8 mouse cellular contexts compared by ENCODE assay signal in the genomic region with DNA sequence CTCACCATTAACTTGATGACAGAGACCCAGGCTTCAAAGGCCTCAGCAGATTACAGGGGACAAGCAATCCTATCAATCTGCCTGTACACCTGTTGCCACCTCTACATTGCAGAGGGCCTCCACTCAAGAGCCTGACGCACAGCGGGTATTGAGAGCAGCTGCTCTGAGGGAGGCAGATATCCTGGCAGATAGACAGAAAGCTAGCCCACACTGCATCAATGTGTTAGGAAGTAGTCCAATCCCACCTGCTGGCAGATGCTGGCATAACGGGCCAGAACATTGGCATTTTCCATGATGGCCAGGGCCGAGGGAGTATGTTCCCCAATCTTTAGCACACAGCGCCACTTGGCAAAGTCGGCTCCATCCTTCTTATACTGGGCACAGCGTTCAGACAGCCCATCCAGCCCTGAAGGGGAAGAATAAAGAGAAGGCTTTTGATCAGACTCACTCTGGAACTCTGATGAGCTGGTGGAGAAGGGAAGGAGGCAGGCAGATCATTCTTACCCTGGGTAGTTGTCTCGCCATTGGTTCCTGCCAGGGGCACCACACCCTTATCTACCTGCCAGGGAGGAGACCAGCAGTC. TPM values are rescaled to one million over a fixed set of nuclear protein-coding genes. Genes with fewer than 3 reads are reported as not detected.
A peak's percentile ranks its signal among the peaks of the same experiment; 100 is the strongest.
DNase-seq lines count a peak whose midpoint lies in the region; ATAC-seq and TF ChIP-seq lines count a peak whose summit lies in the region.

No protein-coding gene starts in this region.

- H3K9me3 ChIP-seq in heart, embryonic 12.5 days (replicated peaks) = no peaks in the 10 kb centered on the region
- no peaks in the 10 kb centered on the region for H3K9me3 ChIP-seq in liver, embryonic 11.5 days (ENCODE audit: control insufficient read depth, low read length)
- no peaks in the 10 kb centered on the region for H3K9me3 ChIP-seq in stomach, embryonic 14.5 days (ENCODE audit: control insufficient read depth, low read depth, low read length)

- H3K27me3 ChIP-seq in heart, embryonic 12.5 days (replicated peaks) = no peaks in the 10 kb centered on the region
- no peaks in the 10 kb centered on the region for H3K27me3 ChIP-seq in liver, embryonic 11.5 days (replicated peaks; ENCODE audit: control insufficient read depth, insufficient read depth, low read length)
- no peaks in the 10 kb centered on the region for H3K27me3 ChIP-seq in stomach, embryonic 14.5 days (ENCODE audit: control insufficient read depth, insufficient read depth, low read length)

- no peak for ATAC-seq in heart, embryonic 12.5 days (ENCODE audit: insufficient number of reproducible peaks, low FRiP score)
- no peak for ATAC-seq in liver, embryonic 11.5 days (replicated peaks; ENCODE audit: low FRiP score)
- no peak for ATAC-seq in stomach, embryonic 14.5 days (ENCODE audit: insufficient number of reproducible peaks, insufficient read depth, low FRiP score, low read depth)
- no peak for ATAC-seq in activated CD4-positive, CD25-positive, alpha-beta regulatory T cell, adult 4 months

- no peak for DNase-seq in heart, adult 9 months (ENCODE audit: low spot score in 2 of 2)
- DNase-seq in B cell, adult 2 months = peak; percentile 62 to 66
- DNase-seq in brain, embryonic 14.5 days (ENCODE audit: low read depth) = peak; percentile 37
- peak; percentile 53 for DNase-seq in heart, postnatal 4 days
- DNase-seq in liver, embryonic 11.5 days (ENCODE audit: low spot score) = no peak

- no peak for TF ChIP-seq CTCF in brain, embryonic 14.5 days (IDR thresholded peaks at IDR 0.05; ENCODE audit: borderline replicate concordance, extremely low read depth, insufficient read depth, insufficient read length)

- peak overlapping the region; percentile 94 for H3K4me2 ChIP-seq in heart, embryonic 12.5 days
- H3K4me2 ChIP-seq in liver, embryonic 11.5 days = peak overlapping the region; percentile 82
- peak overlapping the region; percentile 80; the same call in 1 of the 2 replicates for H3K4me2 ChIP-seq in stomach, embryonic 14.5 days (replicated peaks; ENCODE audit: low read depth, low read length)

- peak overlapping the region; percentile 98 for H3K9ac ChIP-seq in heart, embryonic 12.5 days
- peak overlapping the region; percentile 97; the same call in 1 of the 2 replicates for H3K9ac ChIP-seq in liver, embryonic 11.5 days (ENCODE audit: low read depth, low read length)
- H3K9ac ChIP-seq in stomach, embryonic 14.5 days (replicated peaks; ENCODE audit: low read depth, low read length) = no peak overlapping the region

- 0 out of 2 replicates have a peak overlapping the region, but pooled peaks have one; percentile 100 for H3K27ac ChIP-seq in heart, embryonic 12.5 days (ENCODE audit: poor library complexity, severe bottlenecking)
- peak overlapping the region; percentile 98 for H3K27ac ChIP-seq in liver, embryonic 11.5 days (ENCODE audit: low read depth, low read length)
- H3K27ac ChIP-seq in stomach, embryonic 14.5 days (ENCODE audit: low read length) = no peak overlapping the region

- no peak for TF ChIP-seq POLR2A in brain, embryonic 14.5 days (IDR thresholded peaks at IDR 0.05; ENCODE audit: borderline replicate concordance, extremely low read depth, insufficient read depth, insufficient read length, poor library complexity, severe bottlenecking)

- H3K4me1 ChIP-seq in heart, embryonic 12.5 days (replicated peaks) = peaks cover 60% of the 10 kb centered on the region
- peaks cover 51% of the 10 kb centered on the region for H3K4me1 ChIP-seq in liver, embryonic 11.5 days (replicated peaks; ENCODE audit: control insufficient read depth, insufficient read depth, low read length)
- peaks cover 28% of the 10 kb centered on the region for H3K4me1 ChIP-seq in stomach, embryonic 14.5 days (ENCODE audit: control insufficient read depth, insufficient read depth, low read length)

- 73% methylated on average over 8 of the region's 8 CpGs for WGBS in heart, embryonic 12.5 days
- WGBS in liver, embryonic 11.5 days = 79% methylated on average over 8 of the region's 8 CpGs
- 77% methylated on average over 8 of the region's 8 CpGs for WGBS in stomach, embryonic 14.5 days

- H3K36me3 ChIP-seq in heart, embryonic 12.5 days = peaks cover 39% of the 10 kb centered on the region
- H3K36me3 ChIP-seq in liver, embryonic 11.5 days (ENCODE audit: control insufficient read depth, insufficient read depth, low read length) = peaks cover 30% of the 10 kb centered on the region
- H3K36me3 ChIP-seq in stomach, embryonic 14.5 days (ENCODE audit: control insufficient read depth, insufficient read depth, low read length) = peaks cover 34% of the 10 kb centered on the region

- peak overlapping the region; percentile 89 for H3K4me3 ChIP-seq in heart, embryonic 12.5 days
- peak overlapping the region; percentile 97 for H3K4me3 ChIP-seq in liver, embryonic 11.5 days (ENCODE audit: low read depth, low read length)
- no peak overlapping the region for H3K4me3 ChIP-seq in stomach, embryonic 14.5 days (ENCODE audit: low read depth, low read length)

RNA-seq across cellular contexts. Expression of a gene that starts 1.0 kb away (rescaled TPM):
- polyA plus RNA-seq in heart, embryonic 12.5 days (2016; fragmentation: Nextera tagmentation; extraction: Ambion mirVana) = 0.17 and 0.45 TPM in 2 replicates
- 199 and 224 TPM in 2 replicates for polyA plus RNA-seq in brain, embryonic 14.5 days (2012; rRNA removed)
- 1 to 10 TPM; 7.7 to 9.3 TPM for total RNA-seq in heart, postnatal 4 days (2021)
- 0.21 TPM in 1 of 2 replicates, not detected in the other for polyA plus RNA-seq in liver, embryonic 11.5 days (2014; fragmentation: Nextera tagmentation; extraction: Ambion mirVana)
- polyA plus RNA-seq in stomach, embryonic 14.5 days (2014; fragmentation: Nextera tagmentation; extraction: Ambion mirVana) = 1.1 and 1.8 TPM in 2 replicates
- polyA plus RNA-seq in activated CD4-positive, CD25-positive, alpha-beta regulatory T cell, adult 4 months (2017; shearing (Covaris generic)) = not detected

RNA-seq across cellular contexts. Expression of a gene that starts 4.1 kb away (rescaled TPM):
- polyA plus RNA-seq in heart, embryonic 12.5 days (2016; fragmentation: Nextera tagmentation; extraction: Ambion mirVana) = 181 and 192 TPM in 2 replicates
- 219 and 232 TPM in 2 replicates for polyA plus RNA-seq in brain, embryonic 14.5 days (2012; rRNA removed)
- 10 to 100 TPM; 67.6 to 76.6 TPM for total RNA-seq in heart, postnatal 4 days (2021)
- 266 and 269 TPM in 2 replicates for polyA plus RNA-seq in liver, embryonic 11.5 days (2014; fragmentation: Nextera tagmentation; extraction: Ambion mirVana)
- 239 and 258 TPM in 2 replicates for polyA plus RNA-seq in stomach, embryonic 14.5 days (2014; fragmentation: Nextera tagmentation; extraction: Ambion mirVana)
- polyA plus RNA-seq in activated CD4-positive, CD25-positive, alpha-beta regulatory T cell, adult 4 months (2017; shearing (Covaris generic)) = 100 to 1,000 TPM; 133 to 149 TPM

RNA-seq across cellular contexts. Expression of a gene that starts 15.2 kb away (rescaled TPM):
- polyA plus RNA-seq in heart, embryonic 12.5 days (2016; fragmentation: Nextera tagmentation; extraction: Ambion mirVana) = 0.27 and 0.33 TPM in 2 replicates
- polyA plus RNA-seq in brain, embryonic 14.5 days (2012; rRNA removed) = 1.6 and 2.3 TPM in 2 replicates
- total RNA-seq in heart, postnatal 4 days (2021) = under 1 TPM in 1 of 2 experiments, not detected in 1; 0.26 TPM
- polyA plus RNA-seq in liver, embryonic 11.5 days (2014; fragmentation: Nextera tagmentation; extraction: Ambion mirVana) = 0.22 and 0.55 TPM in 2 replicates
- polyA plus RNA-seq in stomach, embryonic 14.5 days (2014; fragmentation: Nextera tagmentation; extraction: Ambion mirVana) = 0.56 and 0.95 TPM in 2 replicates
- 1 to 10 TPM; 2.7 to 2.8 TPM for polyA plus RNA-seq in activated CD4-positive, CD25-positive, alpha-beta regulatory T cell, adult 4 months (2017; shearing (Covaris generic))

RNA-seq across cellular contexts. Expression of a gene that starts 19.7 kb away (rescaled TPM):
- polyA plus RNA-seq in heart, embryonic 12.5 days (2016; fragmentation: Nextera tagmentation; extraction: Ambion mirVana) = 74.8 and 78.7 TPM in 2 replicates
- polyA plus RNA-seq in brain, embryonic 14.5 days (2012; rRNA removed) = 181 and 258 TPM in 2 replicates
- total RNA-seq in heart, postnatal 4 days (2021) = 10 to 100 TPM; 31.8 to 34.0 TPM
- 49.1 and 52.2 TPM in 2 replicates for polyA plus RNA-seq in liver, embryonic 11.5 days (2014; fragmentation: Nextera tagmentation; extraction: Ambion mirVana)
- 103 and 116 TPM in 2 replicates for polyA plus RNA-seq in stomach, embryonic 14.5 days (2014; fragmentation: Nextera tagmentation; extraction: Ambion mirVana)
- polyA plus RNA-seq in activated CD4-positive, CD25-positive, alpha-beta regulatory T cell, adult 4 months (2017; shearing (Covaris generic)) = 100 to 1,000 TPM; 101 to 105 TPM

RNA-seq across cellular contexts. Expression of a gene that starts 30.3 kb away (rescaled TPM):
- 0.87 and 1.8 TPM in 2 replicates for polyA plus RNA-seq in heart, embryonic 12.5 days (2016; fragmentation: Nextera tagmentation; extraction: Ambion mirVana)
- polyA plus RNA-seq in brain, embryonic 14.5 days (2012; rRNA removed) = 9.2 and 14.6 TPM in 2 replicates
- total RNA-seq in heart, postnatal 4 days (2021) = 1 to 10 TPM; 3.7 to 4.2 TPM
- polyA plus RNA-seq in liver, embryonic 11.5 days (2014; fragmentation: Nextera tagmentation; extraction: Ambion mirVana) = 0.87 and 0.96 TPM in 2 replicates
- 1.6 and 2.8 TPM in 2 replicates for polyA plus RNA-seq in stomach, embryonic 14.5 days (2014; fragmentation: Nextera tagmentation; extraction: Ambion mirVana)
- polyA plus RNA-seq in activated CD4-positive, CD25-positive, alpha-beta regulatory T cell, adult 4 months (2017; shearing (Covaris generic)) = 100 to 1,000 TPM; 144 to 253 TPM

Comparison
In these comparisons a context has a peak if more than half of its experiments do, and no peak if none do; other contexts are left out.
1. DNase-seq: peak in B cell, adult 2 months (2 of 2), brain, embryonic 14.5 days (single experiment) and heart, postnatal 4 days (single experiment); none in heart, adult 9 months (0 of 2) and liver, embryonic 11.5 days (single experiment).
2. RNA of a gene that starts 1.0 kb away (polyA plus RNA-seq): 199 to 224 TPM in brain, embryonic 14.5 days; 1.1 to 1.8 TPM in stomach, embryonic 14.5 days, 0.17 to 0.45 TPM in heart, embryonic 12.5 days, not detected in activated CD4-positive, CD25-positive, alpha-beta regulatory T cell, adult 4 months and 0.21 TPM in liver, embryonic 11.5 days; every median in the first group is over 10 times any median in the second.
3. Peak in every context shown above with its lines, with median percentiles within 50 percentile points of each other: H3K4me2 ChIP-seq.